Mouse (Mus musculus) stomach, embryonic 14.5 days (tissue): ENCODE measurements around the gene Cxcr2. TPM values are rescaled to one million over a fixed set of nuclear protein-coding genes. Genes with fewer than 3 reads are reported as not detected.

Experiments
- ATAC-seq: fragments of 200-750 bp; cut with Nextera tagmentation; 2 replicates; pipeline ENCODE4 v1.8.0; 2017; ENCODE audit warnings: low read depth, moderate TSS enrichment; ENCODE audit not compliant: insufficient number of reproducible peaks, insufficient read depth, low FRiP score
- H3K27ac ChIP-seq: fragments of 300-500 bp; sonication (generic); 2 replicates; pipeline ENCODE4 v1.5.1; 2014; ENCODE audit warnings: mild to moderate bottlenecking, low read length, moderate library complexity, mixed read lengths
- H3K27me3 ChIP-seq: fragments of 300-500 bp; sonication (generic); 2 replicates; pipeline ENCODE4 v1.6.1; 2014; ENCODE audit warnings: low read length, control low read depth, mixed read lengths; ENCODE audit not compliant: control insufficient read depth, insufficient read depth
- H3K36me3 ChIP-seq: fragments of 300-500 bp; sonication (generic); 2 replicates; pipeline ENCODE4 v1.6.1; 2014; ENCODE audit warnings: mild to moderate bottlenecking, control low read depth, low read length, moderate library complexity, mixed read lengths; ENCODE audit not compliant: control insufficient read depth, insufficient read depth
- H3K4me1 ChIP-seq: fragments of 300-500 bp; sonication (generic); 2 replicates; pipeline ENCODE4 v1.6.1; 2014; ENCODE audit warnings: low read length, control low read depth, mixed read lengths; ENCODE audit not compliant: control insufficient read depth, insufficient read depth
- H3K4me2 ChIP-seq: fragments of 300-500 bp; sonication (generic); replicated peaks from 2 replicates; pipeline ENCODE4 v1.6.1; 2014; ENCODE audit warnings: low read depth, low read length, control low read depth
- H3K4me3 ChIP-seq: fragments of 300-500 bp; sonication (generic); 2 replicates; pipeline ENCODE4 v1.5.1; 2014; ENCODE audit warnings: low read depth, low read length, control low read depth
- H3K9ac ChIP-seq: fragments of 300-500 bp; sonication (generic); replicated peaks from 2 replicates; pipeline ENCODE4 v1.6.1; 2014; ENCODE audit warnings: low read depth, mild to moderate bottlenecking, control low read depth, low read length, moderate library complexity, mixed read lengths
- H3K9me3 ChIP-seq: fragments of 300-500 bp; sonication (generic); 2 replicates; pipeline ENCODE4 v1.6.1; 2016; ENCODE audit warnings: low read depth, low read length, control low read depth; ENCODE audit not compliant: control insufficient read depth
- WGBS: fragments of 180-500 bp; shearing (Covaris S2); extraction: QIAGEN DNeasy Blood & Tissue Kit; methylation state at CpG from one replicate; pipeline ENCODE4 v1.1.7; 2014; 5-methylcytosine and 5-hydroxymethylcytosine counted together
- polyA plus RNA-seq: library from polyadenylated mRNA; unstranded; fragments of >200 nt; fragmentation: Nextera tagmentation; extraction: Ambion mirVana; gene quantifications from 2 replicates; pipeline ENCODE4 v1.2.1, GENCODE M21; 2014

Gene Cxcr2
- polyA plus RNA-seq, 1 experiment from 2014 or later: 0.07 TPM

DNA sequence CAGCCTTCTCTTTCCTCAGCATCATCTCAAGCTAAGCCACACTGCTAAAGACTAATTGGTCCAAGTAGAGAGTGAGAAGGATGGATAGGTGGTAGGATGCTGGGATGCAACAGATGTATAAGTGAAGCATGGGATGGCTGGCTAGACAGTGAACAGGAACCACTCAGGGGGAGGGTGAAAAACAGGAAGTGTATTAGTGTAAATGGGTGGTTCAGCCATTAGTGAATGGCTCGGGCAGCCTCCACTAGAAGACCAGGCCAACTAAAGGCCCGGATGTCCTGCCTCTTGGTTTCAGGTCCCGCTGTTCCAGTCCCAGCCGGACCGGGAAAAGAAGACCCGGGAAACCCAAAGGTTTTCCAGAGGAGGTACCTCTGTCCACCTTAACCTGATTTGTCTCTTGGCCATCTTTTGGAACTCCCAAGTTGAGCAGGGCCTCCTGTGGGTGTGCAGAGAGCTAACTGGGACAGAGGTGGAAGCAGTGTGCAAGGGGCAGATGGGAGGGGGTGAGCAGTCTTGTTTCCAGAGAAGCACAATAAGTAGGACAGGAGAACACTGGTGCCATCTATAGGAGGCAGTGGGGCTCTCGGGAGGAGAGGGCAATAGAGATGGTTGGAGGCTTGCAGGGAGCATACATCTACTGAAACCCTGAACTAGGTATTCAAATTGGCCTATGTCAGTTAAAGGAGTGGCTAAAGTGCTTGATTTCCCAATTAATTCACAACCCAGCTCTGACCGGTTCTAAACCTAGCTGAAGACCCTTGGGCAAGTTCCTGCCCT, 22.7 kb upstream of the Cxcr2 start:
- no peaks in the 10 kb centered on the region for H3K27me3 ChIP-seq
- ATAC-seq: no peak
- no peak overlapping the region for H3K4me3 ChIP-seq
- H3K4me2 ChIP-seq: no peak overlapping the region
- no peaks in the 10 kb centered on the region for H3K36me3 ChIP-seq
- H3K4me1 ChIP-seq: no peaks in the 10 kb centered on the region
- no peak overlapping the region for H3K9ac ChIP-seq
- no peak overlapping the region for H3K27ac ChIP-seq
- no peaks in the 10 kb centered on the region for H3K9me3 ChIP-seq
- WGBS: 90% methylated on average over 8 of the region's 8 CpGs

DNA sequence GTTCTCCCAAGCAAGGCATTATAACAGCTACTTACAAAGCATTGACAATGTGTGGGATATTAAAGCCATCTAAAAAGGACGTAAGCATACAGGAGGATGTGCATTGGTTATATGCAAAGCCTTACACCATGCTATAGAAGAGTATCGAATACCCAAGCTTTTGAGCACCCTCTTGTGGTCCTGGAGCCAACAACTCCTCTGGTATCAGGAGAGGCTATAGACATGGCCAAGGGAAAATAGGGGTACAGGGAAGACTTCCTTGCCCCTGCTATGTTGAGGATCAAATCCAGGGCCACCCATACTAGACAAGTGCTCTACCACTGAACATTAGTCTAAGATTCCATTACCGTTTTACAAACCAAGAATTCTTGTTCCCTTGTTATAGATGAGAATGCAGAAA, 21.8 kb upstream of the Cxcr2 start:
- WGBS: 69% methylated on average over 3 of the region's 3 CpGs
- Histone ChIP-seq H3K9me3 (no peaks in the 10 kb centered on the region), H3K27ac (no peak overlapping the region), H3K9ac (no peak overlapping the region), H3K36me3 (no peaks in the 10 kb centered on the region), H3K4me3 (no peak overlapping the region), H3K4me2 (no peak overlapping the region), H3K27me3 (no peaks in the 10 kb centered on the region), H3K4me1 (no peaks in the 10 kb centered on the region)
- no peak for ATAC-seq

DNA sequence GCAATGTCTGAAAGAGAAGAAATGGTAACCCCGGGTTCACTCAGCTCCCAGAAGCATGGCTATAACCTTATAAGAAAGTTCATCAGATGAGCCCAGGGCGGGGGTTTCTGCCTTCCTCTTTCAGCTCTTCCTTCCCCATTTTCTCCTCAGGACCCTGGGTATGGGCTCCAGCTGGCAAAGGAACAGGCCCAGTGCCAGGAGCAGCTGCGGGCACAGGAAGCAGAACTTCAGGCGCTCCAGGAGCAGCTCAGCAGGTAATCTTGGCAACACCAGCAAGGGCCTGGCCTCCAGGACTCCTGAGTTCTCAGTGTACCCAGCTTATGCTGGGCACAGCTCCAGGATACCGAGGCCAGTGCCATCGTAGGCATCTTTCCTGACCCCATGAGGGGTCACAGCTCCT, 19.8 kb upstream of the Cxcr2 start:
- no peaks in the 10 kb centered on the region for H3K27me3 ChIP-seq
- 75% methylated on average over 6 of the region's 6 CpGs for WGBS
- no peak overlapping the region for H3K27ac ChIP-seq
- no peak overlapping the region for H3K4me2 ChIP-seq
- H3K9me3 ChIP-seq: no peaks in the 10 kb centered on the region
- no peaks in the 10 kb centered on the region for H3K4me1 ChIP-seq
- no peak for ATAC-seq
- no peak overlapping the region for H3K4me3 ChIP-seq
- no peaks in the 10 kb centered on the region for H3K36me3 ChIP-seq
- no peak overlapping the region for H3K9ac ChIP-seq

DNA sequence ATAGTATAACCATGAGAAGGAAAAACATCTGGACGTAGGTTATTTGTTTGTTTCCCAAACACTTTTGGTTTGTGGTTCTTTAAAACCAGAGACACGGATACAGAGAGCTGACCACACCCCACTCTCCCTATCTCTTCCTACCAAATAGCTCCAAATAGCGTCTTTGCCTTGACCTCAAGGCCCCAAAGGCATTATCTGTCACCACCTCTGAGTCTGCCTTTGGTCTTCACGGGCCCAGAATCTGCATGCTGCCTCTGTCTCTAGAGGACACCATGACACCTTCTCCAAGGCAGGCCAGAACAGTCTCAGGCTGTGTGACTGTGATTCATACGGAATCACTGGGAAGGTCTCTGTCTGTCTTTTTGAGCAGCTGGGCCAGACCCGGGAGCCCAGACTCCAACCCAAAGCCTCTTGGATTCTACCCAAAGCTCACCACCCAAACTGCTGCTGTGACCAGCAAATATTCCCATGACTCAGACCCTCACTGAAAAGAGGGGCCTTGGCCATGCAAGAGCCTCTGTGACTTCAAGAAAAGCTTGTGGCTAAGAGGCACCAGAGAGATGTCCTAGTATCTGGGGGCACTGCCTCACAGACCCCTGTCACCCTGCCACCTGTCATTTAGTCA, 18.4 kb upstream of the Cxcr2 start:
- WGBS: 70% methylated on average over 6 of the region's 6 CpGs
- H3K27me3 ChIP-seq: no peaks in the 10 kb centered on the region

DNA sequence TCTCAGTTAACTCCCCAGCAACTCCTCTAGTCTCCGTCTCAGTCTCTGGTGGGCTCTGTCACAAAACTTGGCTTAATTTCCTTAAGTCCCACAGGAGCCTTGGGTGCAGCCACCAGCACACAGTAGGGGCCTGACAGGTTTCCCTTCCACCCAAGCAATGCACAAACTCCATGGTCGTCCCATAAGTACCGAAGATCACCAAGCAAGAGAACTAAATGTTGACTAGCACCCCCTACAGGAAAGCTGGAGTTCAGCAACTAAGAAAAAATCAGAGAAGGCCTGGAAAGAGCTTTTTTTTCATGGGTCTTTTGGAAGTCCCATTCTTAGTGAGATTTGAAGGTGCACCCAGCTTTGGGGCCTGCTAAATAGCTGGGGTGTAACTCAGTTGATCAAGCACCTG, 14.4 kb upstream of the Cxcr2 start:
- H3K4me1 ChIP-seq: no peaks in the 10 kb centered on the region
- H3K9me3 ChIP-seq: no peaks in the 10 kb centered on the region
- H3K9ac ChIP-seq: no peak overlapping the region
- no peak overlapping the region for H3K4me2 ChIP-seq
- no peak for ATAC-seq
- WGBS: 60% methylated on average over 3 of the region's 3 CpGs
- no peak overlapping the region for H3K27ac ChIP-seq
- no peaks in the 10 kb centered on the region for H3K36me3 ChIP-seq
- no peaks in the 10 kb centered on the region for H3K27me3 ChIP-seq
- no peak overlapping the region for H3K4me3 ChIP-seq

More for the DNA sequence above, 18.4 kb upstream of the Cxcr2 start:
- H3K9me3 ChIP-seq: no peaks in the 10 kb centered on the region
- no peak for ATAC-seq
- no peak overlapping the region for H3K4me3 ChIP-seq
- H3K27ac ChIP-seq: no peak overlapping the region
- no peaks in the 10 kb centered on the region for H3K4me1 ChIP-seq
- no peaks in the 10 kb centered on the region for H3K36me3 ChIP-seq
- no peak overlapping the region for H3K4me2 ChIP-seq
- no peak overlapping the region for H3K9ac ChIP-seq

DNA sequence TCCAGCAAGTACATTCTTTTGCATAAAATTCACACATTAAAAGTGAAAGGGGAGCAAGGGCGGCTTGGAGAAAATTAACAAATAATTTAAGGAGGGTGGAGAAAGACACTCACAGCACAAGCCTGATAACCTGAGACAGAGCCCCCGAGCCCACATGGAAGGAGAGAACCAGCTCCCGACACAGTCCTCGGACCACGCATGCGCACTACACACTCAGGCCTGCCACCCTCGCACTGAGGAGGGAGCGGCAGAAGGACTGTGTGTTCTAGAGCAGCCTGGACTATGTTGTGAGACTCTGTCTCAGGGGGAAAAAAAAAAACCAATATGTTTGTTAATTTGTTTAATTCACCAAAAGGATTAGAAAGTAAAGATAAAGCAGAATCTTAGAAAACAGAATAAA, 12.0 kb upstream of the Cxcr2 start:
- H3K4me3 ChIP-seq: no peak overlapping the region
- 77% methylated on average over 8 of the region's 8 CpGs for WGBS
- no peak for ATAC-seq

DNA sequence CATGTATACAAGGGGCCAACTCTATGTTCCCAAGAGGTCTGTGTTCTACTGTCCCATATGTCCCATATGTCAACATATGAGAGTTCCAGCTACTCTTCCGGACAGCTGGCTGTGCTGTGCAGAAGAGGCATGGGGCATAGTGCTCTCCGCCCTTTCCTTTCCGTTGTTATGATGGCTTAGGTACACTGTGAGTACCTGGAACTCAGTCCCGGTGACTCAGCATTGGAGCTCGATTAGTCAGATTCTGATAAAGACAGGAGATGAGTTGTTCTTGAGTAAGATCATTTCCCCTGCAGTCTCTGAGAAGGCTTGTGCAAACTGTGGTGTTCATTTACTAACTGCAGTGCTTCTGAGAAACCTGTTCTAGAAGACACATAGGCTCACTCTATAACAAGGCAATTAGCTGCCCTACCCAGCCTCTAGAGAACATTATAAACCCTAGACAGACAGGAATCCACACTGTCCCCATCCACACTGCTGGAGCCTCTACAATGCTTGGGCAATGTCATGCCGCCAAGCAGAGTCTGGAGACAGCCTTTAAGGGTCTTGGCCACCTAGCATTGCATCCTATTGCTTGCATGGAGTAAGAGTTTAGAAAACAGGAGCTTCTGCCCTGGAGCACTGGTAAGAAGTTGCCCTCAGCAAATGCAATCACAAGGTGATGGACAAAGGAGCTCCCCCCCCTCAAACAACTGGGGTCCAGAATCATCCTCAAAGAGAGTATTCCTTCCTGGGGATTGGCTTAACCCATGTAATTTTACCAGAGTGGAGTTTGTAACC, 4.5 kb upstream of the Cxcr2 start:
- no peak overlapping the region for H3K9ac ChIP-seq
- H3K4me3 ChIP-seq: no peak overlapping the region
- no peaks in the 10 kb centered on the region for H3K9me3 ChIP-seq
- 84% methylated on average over 6 of the region's 6 CpGs for WGBS
- no peaks in the 10 kb centered on the region for H3K36me3 ChIP-seq
- H3K4me1 ChIP-seq: no peaks in the 10 kb centered on the region
- ATAC-seq: no peak
- H3K27ac ChIP-seq: no peak overlapping the region
- H3K27me3 ChIP-seq: no peaks in the 10 kb centered on the region
- no peak overlapping the region for H3K4me2 ChIP-seq

More for the DNA sequence above, 12.0 kb upstream of the Cxcr2 start:
- Histone ChIP-seq H3K9ac (no peak overlapping the region), H3K36me3 (no peaks in the 10 kb centered on the region), H3K4me1 (no peaks in the 10 kb centered on the region), H3K27ac (no peak overlapping the region), H3K4me2 (no peak overlapping the region), H3K27me3 (no peaks in the 10 kb centered on the region), H3K9me3 (no peaks in the 10 kb centered on the region)

DNA sequence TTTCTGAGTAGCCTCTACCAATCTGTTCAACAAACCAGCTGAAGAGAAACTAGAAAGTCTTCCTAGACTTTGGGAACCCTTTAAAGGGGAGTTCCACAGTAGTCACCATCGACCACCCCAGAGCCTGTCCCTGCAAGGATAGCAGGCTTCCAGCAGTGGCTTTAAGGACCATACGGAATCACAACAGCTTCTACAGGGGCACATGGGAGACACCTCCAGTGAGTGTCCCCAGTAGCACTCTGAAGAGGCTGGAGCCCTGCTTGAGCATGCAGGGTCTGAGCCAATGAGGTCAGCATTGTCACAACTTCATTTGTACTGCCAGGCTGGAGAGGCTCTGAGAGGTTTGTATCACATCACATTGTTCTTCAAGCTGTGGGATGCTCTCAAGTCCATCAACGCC, 3.7 kb upstream of the Cxcr2 start:
- Histone ChIP-seq H3K36me3 (no peaks in the 10 kb centered on the region), H3K9ac (no peak overlapping the region), H3K27ac (no peak overlapping the region), H3K4me1 (no peaks in the 10 kb centered on the region), H3K4me3 (no peak overlapping the region), H3K4me2 (no peak overlapping the region), H3K9me3 (no peaks in the 10 kb centered on the region), H3K27me3 (no peaks in the 10 kb centered on the region)
- WGBS: 77% methylated on average over 3 of the region's 3 CpGs
- ATAC-seq: no peak
